8 mouse cellular contexts compared by ENCODE assay signal in the genomic region with DNA sequence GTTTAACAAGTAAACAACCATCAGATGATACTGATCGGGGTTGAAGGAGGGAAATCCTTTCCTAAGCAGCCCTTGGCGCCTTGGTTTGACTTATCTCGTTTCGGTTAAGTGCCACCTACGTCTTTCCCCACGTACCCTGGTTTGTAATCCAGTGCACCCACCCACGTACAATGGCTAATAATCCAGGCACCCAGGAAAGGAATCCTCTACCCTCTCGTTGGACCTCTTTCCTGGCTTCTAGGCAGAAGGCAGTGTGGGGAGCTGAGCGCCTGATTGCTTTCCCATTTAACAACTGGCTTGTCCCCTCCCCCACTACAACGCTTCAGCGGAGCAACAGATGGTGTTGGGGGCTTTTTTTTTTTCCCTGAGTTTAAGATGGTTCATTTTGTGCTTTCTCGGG.
DNase-seq lines count a peak whose midpoint lies in the region; ATAC-seq and TF ChIP-seq lines count a peak whose summit lies in the region.

No protein-coding gene starts in this region.

- no peaks in the 10 kb centered on the region for H3K79me2 ChIP-seq in liver, adult 2 months (ENCODE audit: control insufficient read depth, insufficient read depth, low read length)

- 1% methylated on average over 12 of the region's 12 CpGs for WGBS in forebrain, embryonic 11.5 days
- 1% methylated on average over 12 of the region's 12 CpGs for WGBS in hindbrain, embryonic 14.5 days
- WGBS in liver, adult 2 months: 2% methylated on average over 12 of the region's 12 CpGs
- 2% methylated on average over 12 of the region's 12 CpGs for WGBS in neural tube, embryonic 11.5 days

- peak; percentile 40 for ATAC-seq in forebrain, embryonic 11.5 days (replicated peaks; ENCODE audit: low FRiP score)
- ATAC-seq in hindbrain, embryonic 14.5 days (ENCODE audit: low FRiP score): 0 out of 2 replicates have a peak, but pooled peaks have one; percentile 9
- ATAC-seq in neural tube, embryonic 11.5 days (ENCODE audit: insufficient read depth, low FRiP score, low TSS enrichment): no peak; the same call in 1 of the 2 replicates

- H3K9ac ChIP-seq in forebrain, embryonic 11.5 days (ENCODE audit: low read length): peak overlapping the region; percentile 39
- H3K9ac ChIP-seq in hindbrain, embryonic 14.5 days: peak overlapping the region; percentile 57
- H3K9ac ChIP-seq in liver, adult 2 months (ENCODE audit: low read depth, low read length): peak overlapping the region; percentile 38
- H3K9ac ChIP-seq in neural tube, embryonic 11.5 days (ENCODE audit: low read length): peak overlapping the region; percentile 54

- peaks cover 2% of the 10 kb centered on the region; the same call in 1 of the 2 replicates for H3K4me1 ChIP-seq in forebrain, embryonic 11.5 days (replicated peaks; ENCODE audit: control insufficient read depth, insufficient read depth, low read length)
- H3K4me1 ChIP-seq in hindbrain, embryonic 14.5 days (replicated peaks; ENCODE audit: control insufficient read depth, insufficient read depth, low read length): peaks cover 25% of the 10 kb centered on the region
- peaks cover 6% of the 10 kb centered on the region for H3K4me1 ChIP-seq in liver, adult 2 months (ENCODE audit: control insufficient read depth, insufficient read depth, low read length)
- peaks cover 4% of the 10 kb centered on the region; the same call in 1 of the 2 replicates for H3K4me1 ChIP-seq in neural tube, embryonic 11.5 days (ENCODE audit: control insufficient read depth, insufficient read depth, low read length)

- H3K27ac ChIP-seq in forebrain, embryonic 11.5 days (ENCODE audit: low read depth, low read length): no peak overlapping the region
- H3K27ac ChIP-seq in hindbrain, embryonic 14.5 days: 0 out of 2 replicates have a peak overlapping the region, but pooled peaks have one; percentile 69
- H3K27ac ChIP-seq in liver, adult 2 months (replicated peaks; ENCODE audit: insufficient read depth, low read depth, low read length): no peak overlapping the region
- H3K27ac ChIP-seq in neural tube, embryonic 11.5 days (ENCODE audit: low read depth, low read length): peak overlapping the region; percentile 36; the same call in 1 of the 2 replicates

- H3K27me3 ChIP-seq in forebrain, embryonic 11.5 days (ENCODE audit: control insufficient read depth, insufficient read depth, low read length): no peaks in the 10 kb centered on the region
- no peaks in the 10 kb centered on the region for H3K27me3 ChIP-seq in hindbrain, embryonic 14.5 days (ENCODE audit: control insufficient read depth, insufficient read depth, low read length)
- no peaks in the 10 kb centered on the region for H3K27me3 ChIP-seq in liver, adult 2 months (ENCODE audit: control insufficient read depth, insufficient read depth, low read length)
- no peaks in the 10 kb centered on the region for H3K27me3 ChIP-seq in neural tube, embryonic 11.5 days (ENCODE audit: control insufficient read depth, insufficient read depth, low read length)

- DNase-seq in kidney, postnatal 10 days: peak; percentile 57
- DNase-seq in kidney, adult 11 months: no peak
- DNase-seq in adrenal gland, postnatal 25 days: peak; percentile 26
- DNase-seq in forebrain, embryonic 11.5 days (ENCODE audit: low spot score): peak; percentile 67
- peak; percentile 64 for DNase-seq in hindbrain, embryonic 14.5 days (ENCODE audit: low spot score)
- DNase-seq in liver, adult 2 months (ENCODE audit: extremely low read depth, low read depth, low spot score): no peak
- DNase-seq in neural tube, embryonic 11.5 days (ENCODE audit: low spot score): peak; percentile 74
- no peak for DNase-seq in ovary, postnatal 36 days (ENCODE audit: low spot score)

- no peaks in the 10 kb centered on the region for H3K36me3 ChIP-seq in forebrain, embryonic 11.5 days (ENCODE audit: control insufficient read depth, insufficient read depth, low read length)
- H3K36me3 ChIP-seq in hindbrain, embryonic 14.5 days (replicated peaks; ENCODE audit: control insufficient read depth, insufficient read depth): no peaks in the 10 kb centered on the region
- no peaks in the 10 kb centered on the region for H3K36me3 ChIP-seq in liver, adult 2 months (ENCODE audit: control insufficient read depth, insufficient read depth, low read length)
- H3K36me3 ChIP-seq in neural tube, embryonic 11.5 days (ENCODE audit: control insufficient read depth, insufficient read depth, low read length): no peaks in the 10 kb centered on the region

- no peaks in the 10 kb centered on the region for H3K9me3 ChIP-seq in forebrain, embryonic 11.5 days (ENCODE audit: control insufficient read depth, low read length)
- H3K9me3 ChIP-seq in hindbrain, embryonic 14.5 days (ENCODE audit: control insufficient read depth, low read length): no peaks in the 10 kb centered on the region
- H3K9me3 ChIP-seq in neural tube, embryonic 11.5 days (ENCODE audit: control insufficient read depth, low read length): no peaks in the 10 kb centered on the region

- H3K4me3 ChIP-seq in forebrain, embryonic 11.5 days (ENCODE audit: low read depth, low read length): peak overlapping the region; percentile 20
- H3K4me3 ChIP-seq in hindbrain, embryonic 14.5 days (replicated peaks; ENCODE audit: low read length): peak overlapping the region; percentile 33
- H3K4me3 ChIP-seq in liver, adult 2 months (ENCODE audit: insufficient read depth, low read depth, low read length): no peak overlapping the region
- H3K4me3 ChIP-seq in neural tube, embryonic 11.5 days (ENCODE audit: low read depth, low read length): peak overlapping the region; percentile 28

- TF ChIP-seq CTCF in liver, adult 2 months (IDR thresholded peaks at IDR 0.05; ENCODE audit: low read depth, low read length): no peak

- no peak for TF ChIP-seq POLR2A in liver, adult 2 months (IDR thresholded peaks at IDR 0.05; ENCODE audit: extremely low read depth, insufficient read depth, low read length)

- H3K4me2 ChIP-seq in forebrain, embryonic 11.5 days (ENCODE audit: low read depth, low read length, severe bottlenecking): peak overlapping the region; percentile 54
- H3K4me2 ChIP-seq in hindbrain, embryonic 14.5 days (replicated peaks): peak overlapping the region; percentile 82
- H3K4me2 ChIP-seq in neural tube, embryonic 11.5 days (ENCODE audit: low read depth): peak overlapping the region; percentile 49

Comparison
In these comparisons a context has a peak if more than half of its experiments do, and no peak if none do; other contexts are left out.
1. DNase-seq: peak in kidney, postnatal 10 days (single experiment), adrenal gland, postnatal 25 days (single experiment), forebrain, embryonic 11.5 days (single experiment), hindbrain, embryonic 14.5 days (single experiment) and neural tube, embryonic 11.5 days (single experiment); none in kidney, adult 11 months (single experiment), liver, adult 2 months (single experiment) and ovary, postnatal 36 days (single experiment).
2. H3K27ac ChIP-seq: peak in hindbrain, embryonic 14.5 days (single experiment) and neural tube, embryonic 11.5 days (single experiment); none in forebrain, embryonic 11.5 days (single experiment) and liver, adult 2 months (single experiment).
3. Peak in every context shown above with its lines, with median percentiles within 50 percentile points of each other: H3K4me2 ChIP-seq and H3K9ac ChIP-seq.